Mouse (Mus musculus) cerebellum, postnatal 4 days (tissue): ENCODE data around the gene Faap100.

Source experiments
- DNase-seq, 2 experiments: peaks; one replicate each; pipeline ENCODE4 v3.0.0; 2022; ENCODE audit warnings: low spot score in 2 of 2, mixed read lengths in 1 of 2

The Faap100 gene

GRCm38 (mm10) chr11:120376302-120377160 is 2.0 kb downstream of the Faap100 start:
- no peak for DNase-seq

- no peak for DNase-seq
These were observed 3.2 kb downstream of the Faap100 start for GRCm38 (mm10) chr11:120375324-120375723.

- no peak for DNase-seq
These were observed 4.6 kb downstream of the Faap100 start for GRCm38 (mm10) chr11:120373820-120374586.

- no peak for DNase-seq
These were observed 5.5 kb downstream of the Faap100 start for GRCm38 (mm10) chr11:120373025-120373424.

- peak in 1 of 2 experiments; percentile 55 for DNase-seq
These were observed 8.9 kb downstream of the Faap100 start for GRCm38 (mm10) chr11:120369656-120370055.

- DNase-seq, result no peak
These were observed 12.0 kb downstream of the Faap100 start for GRCm38 (mm10) chr11:120366443-120367027.

GRCm38 (mm10) chr11:120362891-120363290 is 15.7 kb downstream of the Faap100 start:
- DNase-seq, result no peak

- DNase-seq, result no peak
These were observed 17.3 kb downstream of the Faap100 start, which contains the start of gene Fscn2 for GRCm38 (mm10) chr11:120361295-120361694. Fscn2 (plus strand) TSS chr11:120361534.

GRCm38 (mm10) chr11:120360755-120361154 is 17.8 kb downstream of the Faap100 start:
- DNase-seq, result no peak

- DNase-seq, result no peak
These were observed 18.5 kb downstream of the Faap100 start for GRCm38 (mm10) chr11:120360062-120360461.

- no peak for DNase-seq
These were observed 19.2 kb downstream of the Faap100 start for GRCm38 (mm10) chr11:120359391-120359790.

- peak in 1 of 2 experiments; percentile 78 for DNase-seq
These were observed 20.7 kb downstream of the Faap100 start for GRCm38 (mm10) chr11:120357791-120358401.

GRCm38 (mm10) chr11:120356900-120357299 is 21.7 kb downstream of the Faap100 start:
- DNase-seq, result no peak

- no peak for DNase-seq
These were observed 22.2 kb downstream of the Faap100 start for GRCm38 (mm10) chr11:120356319-120356840.

- DNase-seq, result no peak
These were observed 23.1 kb downstream of the Faap100 start for GRCm38 (mm10) chr11:120355277-120356039.

- DNase-seq, result no peak
These were observed 24.0 kb downstream of the Faap100 start for GRCm38 (mm10) chr11:120354304-120355276.

GRCm38 (mm10) chr11:120353500-120354303 is 24.9 kb downstream of the Faap100 start:
- DNase-seq, result peak; percentile 52 to 71

- DNase-seq, result peak; percentile 20 to 31
These were observed 25.8 kb downstream of the Faap100 start for GRCm38 (mm10) chr11:120352571-120353290.
